Mouse (Mus musculus): ENCODE results near the gene Gm11938. TPM values are rescaled to one million over a fixed set of nuclear protein-coding genes. Genes with fewer than 3 reads are reported as not detected.

Gene Gm11938
- polyA plus RNA-seq, 1 experiment from 2014 or later = not detected

DNA sequence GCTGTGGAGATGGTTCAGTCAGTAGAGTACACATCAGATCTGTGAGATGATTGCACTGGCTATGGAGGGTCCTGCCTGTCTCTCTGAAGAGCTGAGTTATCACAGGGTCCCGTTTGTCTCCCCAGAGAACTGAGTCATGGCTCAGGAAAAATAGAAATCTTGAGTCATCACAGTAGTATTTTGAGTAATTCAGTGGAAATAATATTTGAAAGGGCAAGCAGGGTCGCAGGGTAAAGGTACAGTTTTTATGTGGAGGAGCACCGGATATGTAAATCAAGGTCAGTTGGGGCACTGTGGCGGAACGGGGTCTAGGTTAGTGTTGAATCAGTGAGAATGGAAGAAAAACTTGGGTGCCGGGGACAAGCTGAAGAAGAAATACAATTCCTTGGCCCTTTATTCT lies 40.5 kb downstream of the Gm11938 start:
- H3K4me1 ChIP-seq = no peaks in the 10 kb centered on the region
- H3K4me3 ChIP-seq = no peak overlapping the region
- H3K9ac ChIP-seq = no peak overlapping the region
- no peaks in the 10 kb centered on the region for H3K36me3 ChIP-seq (ENCODE audit: poor library complexity, severe bottlenecking)
- no peak overlapping the region for H3K27ac ChIP-seq
- no peaks in the 10 kb centered on the region for H3K27me3 ChIP-seq
- H3K4me2 ChIP-seq = no peak overlapping the region
- 86% methylated on average over 6 of the region's 6 CpGs for WGBS
- ATAC-seq = no peak
- no peaks in the 10 kb centered on the region for H3K9me3 ChIP-seq (replicated peaks)

- no peak within 1 kb of the TSS for H3K27ac ChIP-seq
- H3K36me3 ChIP-seq (ENCODE audit: poor library complexity, severe bottlenecking) = no peaks in the 10 kb centered on the region
- no peak within 1 kb of the TSS for H3K4me2 ChIP-seq
- H3K4me1 ChIP-seq = no peaks in the 10 kb centered on the region
- H3K9me3 ChIP-seq (replicated peaks) = no peaks in the 10 kb centered on the region
- H3K9ac ChIP-seq = no peak within 1 kb of the TSS
- ATAC-seq = no peak
- H3K4me3 ChIP-seq = no peak within 1 kb of the TSS
- H3K27me3 ChIP-seq = no peaks in the 10 kb centered on the region
- WGBS = 91% methylated on average over 9 of the region's 9 CpGs
These were observed 43.7 kb downstream of the Gm11938 start, which contains the start of gene Gm11939 for GRCm38 (mm10) chr11:99559366-99559765. Gene Gm11939, minus strand, starts transcription at chr11:99559466.

DNA sequence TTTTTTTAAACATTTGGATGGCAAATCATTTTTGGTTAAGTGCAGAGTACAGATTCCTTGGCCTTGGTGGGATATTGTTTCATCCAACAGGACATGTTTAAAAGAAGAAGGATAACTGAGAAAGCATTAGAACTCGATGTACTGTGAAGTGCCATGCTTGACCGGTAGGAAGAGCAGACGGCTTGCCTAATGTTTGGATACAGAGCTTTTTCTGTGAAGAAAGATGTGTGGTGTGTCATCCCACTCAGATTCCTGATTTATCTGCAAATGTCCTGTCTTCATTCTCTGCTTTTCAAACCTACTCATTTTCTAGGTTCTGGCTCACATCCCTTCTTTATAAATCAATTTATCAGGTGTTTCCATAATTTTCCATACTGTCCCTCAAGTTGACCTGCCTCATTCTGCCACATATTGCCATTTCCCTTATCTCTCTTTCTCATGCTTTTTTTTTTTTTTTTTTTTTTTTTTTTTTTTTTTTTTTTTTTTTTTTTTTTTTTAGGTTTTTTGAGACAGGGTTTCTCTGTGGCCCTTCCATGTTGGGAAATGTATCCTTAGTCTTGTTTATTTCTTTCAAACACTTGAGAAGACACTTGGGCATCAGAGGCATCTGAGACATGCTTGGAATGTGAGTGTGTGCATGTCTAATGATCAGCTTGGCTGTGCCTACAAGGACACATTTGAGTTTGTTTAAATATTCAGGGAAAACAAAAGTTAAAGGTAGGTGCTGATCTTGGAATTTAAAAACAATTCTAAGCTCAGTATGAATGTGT lies 44.9 kb downstream of the Gm11938 start:
- Histone ChIP-seq H3K9me3 (replicated peaks) (no peaks in the 10 kb centered on the region), H3K4me1 (no peaks in the 10 kb centered on the region), H3K27ac (no peak overlapping the region), H3K36me3 (ENCODE audit: poor library complexity, severe bottlenecking) (no peaks in the 10 kb centered on the region), H3K4me3 (no peak overlapping the region), H3K27me3 (no peaks in the 10 kb centered on the region), H3K9ac (no peak overlapping the region), H3K4me2 (no peak overlapping the region)
- WGBS = 87% methylated on average over 3 of the region's 3 CpGs
- no peak for ATAC-seq

DNA sequence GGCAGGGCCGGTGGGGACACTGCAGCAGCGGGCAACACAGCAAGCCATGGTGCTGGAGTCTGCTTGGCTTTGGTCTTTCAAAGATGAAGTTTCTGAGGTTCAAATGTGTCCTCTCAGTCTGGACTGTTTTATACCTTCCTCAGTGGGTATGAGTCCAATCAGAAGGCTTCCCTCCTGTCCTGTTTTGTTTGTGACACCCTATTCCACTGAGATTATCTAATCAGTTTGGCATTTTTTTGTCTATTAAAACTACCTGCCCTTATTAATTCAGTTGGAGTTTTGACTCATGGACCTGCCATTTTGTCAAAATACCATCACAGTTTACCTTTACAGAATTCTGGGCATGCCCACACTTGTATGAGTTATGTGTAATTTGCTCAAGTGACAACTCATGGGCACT lies 46.4 kb downstream of the Gm11938 start, which contains the start of gene Krtap3-2:
TSS of gene Krtap3-2 (minus strand) at position 101 of the 400 bp plus-strand sequence.
- Histone ChIP-seq H3K4me2 (no peak within 1 kb of the TSS), H3K9ac (no peak within 1 kb of the TSS), H3K27me3 (0 out of 2 replicates have a peak, but pooled peaks cover 7% of the 10 kb centered on the region), H3K4me1 (no peaks in the 10 kb centered on the region), H3K36me3 (ENCODE audit: poor library complexity, severe bottlenecking) (no peaks in the 10 kb centered on the region), H3K9me3 (replicated peaks) (no peaks in the 10 kb centered on the region), H3K4me3 (no peak within 1 kb of the TSS), H3K27ac (no peak within 1 kb of the TSS)
- WGBS = 93% methylated on average over 2 of the region's 2 CpGs
- ATAC-seq = no peak

DNA sequence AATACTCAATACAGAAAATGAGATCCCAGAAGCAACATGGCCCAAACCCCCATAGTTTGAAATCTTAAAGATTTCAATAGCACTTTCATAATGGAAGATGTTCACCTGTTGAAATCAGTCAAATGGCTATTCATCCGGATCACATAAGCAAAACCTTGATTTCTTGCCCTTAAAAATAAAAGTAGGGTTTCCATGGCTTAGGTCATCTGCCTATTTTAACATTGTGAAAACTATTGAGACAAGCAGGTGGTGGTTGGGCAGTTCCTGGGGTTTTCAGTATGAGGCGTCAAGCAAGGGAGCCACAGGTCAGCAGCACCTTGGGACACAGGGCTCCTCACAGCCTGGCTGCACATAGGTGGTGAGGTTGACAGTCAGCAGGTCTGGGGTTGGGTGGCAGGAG lies 46.9 kb downstream of the Gm11938 start:
- H3K4me3 ChIP-seq = no peak overlapping the region
- 0 out of 2 replicates have a peak, but pooled peaks cover 7% of the 10 kb centered on the region for H3K27me3 ChIP-seq
- no peak overlapping the region for H3K4me2 ChIP-seq
- WGBS = 89% methylated on average over 2 of the region's 2 CpGs
- H3K36me3 ChIP-seq (ENCODE audit: poor library complexity, severe bottlenecking) = no peaks in the 10 kb centered on the region
- no peak overlapping the region for H3K27ac ChIP-seq
- no peak for ATAC-seq
- no peaks in the 10 kb centered on the region for H3K4me1 ChIP-seq
- H3K9me3 ChIP-seq (replicated peaks) = no peaks in the 10 kb centered on the region
- H3K9ac ChIP-seq = no peak overlapping the region

Other genes with a start within 250 kb of the Gm11938 start
- 0.17 and 0.21 TPM in 2 replicates for gene Krt28, start 228.4 kb downstream of the Gm11938 start, polyA plus RNA-seq (2015; fragmentation: Nextera tagmentation; extraction: Ambion mirVana)
- 31.4 and 39.8 TPM in 2 replicates for gene Krt10, start 213.9 kb downstream of the Gm11938 start, polyA plus RNA-seq (2015; fragmentation: Nextera tagmentation; extraction: Ambion mirVana)
- gene Krt12, start 181.0 kb downstream of the Gm11938 start, polyA plus RNA-seq (2015; fragmentation: Nextera tagmentation; extraction: Ambion mirVana) = 0.15 TPM in 1 of 2 replicates, not detected in the other
- 0.11 TPM in 1 of 2 replicates, not detected in the other for gene Krt20, start 165.2 kb downstream of the Gm11938 start, polyA plus RNA-seq (2015; fragmentation: Nextera tagmentation; extraction: Ambion mirVana)
- not detected in 2 replicates for gene Krt23, start 110.2 kb downstream of the Gm11938 start, polyA plus RNA-seq (2015; fragmentation: Nextera tagmentation; extraction: Ambion mirVana)
- gene Krt39, start 82.0 kb downstream of the Gm11938 start, polyA plus RNA-seq (2015; fragmentation: Nextera tagmentation; extraction: Ambion mirVana) = not detected in 2 replicates
- gene Krt40, start 60.1 kb downstream of the Gm11938 start, polyA plus RNA-seq (2015; fragmentation: Nextera tagmentation; extraction: Ambion mirVana) = not detected in 2 replicates
- not detected in 2 replicates for gene Krtap3-3, start 52.4 kb downstream of the Gm11938 start, polyA plus RNA-seq (2015; fragmentation: Nextera tagmentation; extraction: Ambion mirVana)
- gene Krtap3-2, start 46.5 kb downstream of the Gm11938 start, polyA plus RNA-seq (2015; fragmentation: Nextera tagmentation; extraction: Ambion mirVana) = not detected in 2 replicates
- not detected in 2 replicates for gene Gm11939, start 43.8 kb downstream of the Gm11938 start, polyA plus RNA-seq (2015; fragmentation: Nextera tagmentation; extraction: Ambion mirVana)
- gene Krtap3-1, start 36.7 kb downstream of the Gm11938 start, polyA plus RNA-seq (2015; fragmentation: Nextera tagmentation; extraction: Ambion mirVana) = not detected in 2 replicates
- not detected in 2 replicates for gene Krtap1-5, start 22.3 kb downstream of the Gm11938 start, polyA plus RNA-seq (2015; fragmentation: Nextera tagmentation; extraction: Ambion mirVana)
- not detected in 2 replicates for gene Krtap1-4, start 19.7 kb downstream of the Gm11938 start, polyA plus RNA-seq (2015; fragmentation: Nextera tagmentation; extraction: Ambion mirVana)
- gene Krtap1-3, start 12.0 kb downstream of the Gm11938 start, polyA plus RNA-seq (2015; fragmentation: Nextera tagmentation; extraction: Ambion mirVana) = not detected in 2 replicates
- not detected in 2 replicates for gene Krtap9-3, start 5.2 kb downstream of the Gm11938 start, polyA plus RNA-seq (2015; fragmentation: Nextera tagmentation; extraction: Ambion mirVana)
- not detected in 2 replicates for gene Gm11937, start 6.9 kb upstream of the Gm11938 start, polyA plus RNA-seq (2015; fragmentation: Nextera tagmentation; extraction: Ambion mirVana)
- not detected in 2 replicates for gene Krtap2-4, start 11.5 kb upstream of the Gm11938 start, polyA plus RNA-seq (2015; fragmentation: Nextera tagmentation; extraction: Ambion mirVana)
- not detected in 2 replicates for gene Gm11562, start 17.1 kb upstream of the Gm11938 start, polyA plus RNA-seq (2015; fragmentation: Nextera tagmentation; extraction: Ambion mirVana)
- gene Krtap4-1, start 24.9 kb upstream of the Gm11938 start, polyA plus RNA-seq (2015; fragmentation: Nextera tagmentation; extraction: Ambion mirVana) = not detected in 2 replicates
- gene Krtap4-2, start 31.8 kb upstream of the Gm11938 start, polyA plus RNA-seq (2015; fragmentation: Nextera tagmentation; extraction: Ambion mirVana) = not detected in 2 replicates
- not detected in 2 replicates for gene Krtap4-7, start 40.8 kb upstream of the Gm11938 start, polyA plus RNA-seq (2015; fragmentation: Nextera tagmentation; extraction: Ambion mirVana)
- not detected in 2 replicates for gene Gm11555, start 46.9 kb upstream of the Gm11938 start, polyA plus RNA-seq (2015; fragmentation: Nextera tagmentation; extraction: Ambion mirVana)
- not detected in 2 replicates for gene Gm11563, start 55.7 kb upstream of the Gm11938 start, polyA plus RNA-seq (2015; fragmentation: Nextera tagmentation; extraction: Ambion mirVana)
- gene Krtap4-6, start 62.7 kb upstream of the Gm11938 start, polyA plus RNA-seq (2015; fragmentation: Nextera tagmentation; extraction: Ambion mirVana) = not detected in 2 replicates
- gene Gm14190, start 87.4 kb upstream of the Gm11938 start, polyA plus RNA-seq (2015; fragmentation: Nextera tagmentation; extraction: Ambion mirVana) = not detected in 2 replicates
- not detected in 2 replicates for gene Gm14180, start 131.0 kb upstream of the Gm11938 start, polyA plus RNA-seq (2015; fragmentation: Nextera tagmentation; extraction: Ambion mirVana)
- not detected in 2 replicates for gene Gm11595, start 169.6 kb upstream of the Gm11938 start, polyA plus RNA-seq (2015; fragmentation: Nextera tagmentation; extraction: Ambion mirVana)
- not detected in 2 replicates for gene Krtap4-8, start 177.4 kb upstream of the Gm11938 start, polyA plus RNA-seq (2015; fragmentation: Nextera tagmentation; extraction: Ambion mirVana)
- not detected in 2 replicates for gene Krtap4-9, start 181.9 kb upstream of the Gm11938 start, polyA plus RNA-seq (2015; fragmentation: Nextera tagmentation; extraction: Ambion mirVana)
- not detected in 2 replicates for gene Gm11596, start 190.2 kb upstream of the Gm11938 start, polyA plus RNA-seq (2015; fragmentation: Nextera tagmentation; extraction: Ambion mirVana)
- gene Gm11569, start 195.6 kb upstream of the Gm11938 start, polyA plus RNA-seq (2015; fragmentation: Nextera tagmentation; extraction: Ambion mirVana) = not detected in 2 replicates
- not detected in 2 replicates for gene Gm11554, start 201.1 kb upstream of the Gm11938 start, polyA plus RNA-seq (2015; fragmentation: Nextera tagmentation; extraction: Ambion mirVana)
- not detected in 2 replicates for gene Krtap4-13, start 206.6 kb upstream of the Gm11938 start, polyA plus RNA-seq (2015; fragmentation: Nextera tagmentation; extraction: Ambion mirVana)
- not detected in 2 replicates for gene Gm11564, start 212.4 kb upstream of the Gm11938 start, polyA plus RNA-seq (2015; fragmentation: Nextera tagmentation; extraction: Ambion mirVana)
- not detected in 2 replicates for gene 2300003K06Rik, start 234.8 kb upstream of the Gm11938 start, polyA plus RNA-seq (2015; fragmentation: Nextera tagmentation; extraction: Ambion mirVana)
- gene Krtap4-16, start 248.3 kb upstream of the Gm11938 start, polyA plus RNA-seq (2015; fragmentation: Nextera tagmentation; extraction: Ambion mirVana) = not detected in 2 replicates